Mouse (Mus musculus) adrenal gland, adult 18-20 months (tissue): Measurements from ENCODE around the gene Slfn9. TPM values are rescaled to one million over a fixed set of nuclear protein-coding genes. Genes with fewer than 3 reads are reported as not detected.
A peak's percentile ranks its signal among the peaks of the same experiment; 100 is the strongest.
"Not testable (repeated sequence)": the region's sequence is repeated elsewhere in the genome, so short reads cannot be mapped to it uniquely, and the experiment has no call there.

Experiments used
- DNase-seq, 2 experiments: peaks; one replicate each; pipeline ENCODE4 v3.0.0; 2021 to 2022; ENCODE audit warnings: low spot score in 2 of 2
- long read RNA-seq, 2 experiments: library from polyadenylated mRNA; stranded (forward); transcript quantifications; one replicate each; pipeline ENCODE4 v2.0.0; 2021
- total RNA-seq, 2 experiments: library from RNA; stranded (reverse); gene quantifications; 1 replicate in 1 of 2; 2 replicates in 1 of 2; pipeline ENCODE4 v1.2.3; 2021

Gene Slfn9
- 1 to 10 TPM; 2.8 to 5.2 TPM for total RNA-seq
- long read RNA-seq, experiment 1, partial matches to known transcripts: 0 of 1 reads
- long read RNA-seq, experiment 1, other reads (novel, unspliced or antisense): 1 of 1 reads
- long read RNA-seq, experiment 2, partial matches to known transcripts: 1 of 3 reads
- long read RNA-seq, experiment 2, other reads (novel, unspliced or antisense): 1 of 3 reads

- peak; percentile 54 to 70 for DNase-seq
Observed at GRCm38 (mm10) chr11:82991469-82992166, at the start of gene Slfn9. Slfn9 (minus strand) TSS chr11:82991830.

DNA sequence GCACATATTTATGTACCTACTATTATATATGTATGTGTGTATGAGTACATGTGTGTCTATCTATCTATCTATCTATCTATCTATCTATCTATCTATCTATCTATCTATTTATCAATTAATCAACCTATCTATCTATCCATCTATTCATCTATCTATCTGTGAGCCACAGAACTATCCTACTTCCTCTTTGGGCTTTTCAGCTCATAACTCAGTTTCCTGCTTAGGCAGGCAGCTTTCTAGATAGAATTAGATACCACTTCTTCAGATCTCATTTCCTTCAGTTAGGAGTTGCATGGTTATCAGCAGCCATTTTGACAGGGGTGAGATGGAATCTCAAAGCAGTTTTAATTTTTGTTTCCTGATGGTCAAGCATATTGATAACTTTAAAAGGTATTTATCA lies 49.4 kb upstream of the Slfn9 start:
- DNase-seq: no peak

DNA sequence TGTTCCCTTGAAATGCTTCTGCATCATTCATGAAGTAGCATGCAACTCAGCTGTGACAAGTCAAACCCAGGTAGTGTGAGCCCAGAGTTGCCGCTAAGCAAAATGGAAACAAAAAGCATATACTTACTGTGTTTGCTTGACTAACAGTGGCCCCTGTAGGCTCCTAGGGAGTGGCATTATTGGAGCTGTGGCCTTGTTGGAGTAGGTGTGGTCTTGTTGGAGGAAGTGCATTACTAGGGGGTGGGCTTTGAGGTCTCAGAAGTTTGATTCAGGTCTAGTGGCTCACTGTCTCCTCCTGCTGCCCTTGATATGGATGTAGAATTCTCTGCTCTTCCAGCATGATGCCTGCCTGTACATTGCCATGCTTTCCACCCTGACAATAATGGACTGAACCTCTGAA lies 48.7 kb upstream of the Slfn9 start:
- DNase-seq: no peak

DNA sequence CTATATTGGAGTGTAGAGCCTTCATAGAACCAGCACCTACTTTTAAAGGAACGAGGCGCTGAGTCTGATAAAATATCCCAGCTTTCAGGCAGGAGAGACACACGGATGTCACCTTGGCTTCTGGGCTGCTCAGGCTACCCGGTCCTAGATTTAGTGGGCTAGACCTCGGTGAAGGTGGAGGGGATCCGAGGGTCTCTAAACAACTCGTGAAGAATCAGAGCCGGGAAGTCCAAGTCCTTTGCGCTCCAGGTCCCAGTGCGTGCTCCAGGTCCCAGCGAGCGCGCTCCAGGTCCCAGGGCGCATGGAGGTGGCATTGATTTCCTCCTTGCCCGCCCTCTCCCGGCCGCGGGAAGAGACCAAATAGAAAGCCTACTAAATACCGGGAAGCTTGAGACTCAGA lies 48.2 kb upstream of the Slfn9 start:
- DNase-seq: peak in 1 of 2 experiments; percentile 27

- no peak for DNase-seq
Observed at GRCm38 (mm10) chr11:83039156-83039555, 47.5 kb upstream of the Slfn9 start.

DNA sequence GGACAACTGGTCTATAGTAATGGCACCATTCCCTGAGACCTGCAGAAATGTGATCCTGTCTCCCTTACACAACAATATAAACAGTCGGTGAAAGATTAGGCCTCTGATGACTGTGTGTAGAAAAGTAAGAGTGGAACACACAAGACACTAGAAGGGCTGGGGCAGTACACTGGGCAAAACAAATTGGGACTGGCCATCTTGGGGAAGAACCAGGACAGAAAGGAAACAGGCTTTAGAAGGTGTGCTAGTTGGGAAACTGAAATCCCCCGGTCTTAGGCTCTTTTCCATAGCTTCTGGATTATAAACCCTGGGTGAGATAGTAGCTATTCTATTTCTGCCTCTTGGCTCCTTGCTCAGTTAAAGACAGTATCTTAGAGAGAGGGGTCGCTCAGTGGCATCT lies 47.1 kb upstream of the Slfn9 start:
- not testable (repeated sequence) for DNase-seq

- DNase-seq: peak; percentile 20 to 52
Observed at GRCm38 (mm10) chr11:83020621-83021020, 29.0 kb upstream of the Slfn9 start, which contains the start of gene Slfn8. Slfn8 (minus strand) TSS chr11:83020810.

DNA sequence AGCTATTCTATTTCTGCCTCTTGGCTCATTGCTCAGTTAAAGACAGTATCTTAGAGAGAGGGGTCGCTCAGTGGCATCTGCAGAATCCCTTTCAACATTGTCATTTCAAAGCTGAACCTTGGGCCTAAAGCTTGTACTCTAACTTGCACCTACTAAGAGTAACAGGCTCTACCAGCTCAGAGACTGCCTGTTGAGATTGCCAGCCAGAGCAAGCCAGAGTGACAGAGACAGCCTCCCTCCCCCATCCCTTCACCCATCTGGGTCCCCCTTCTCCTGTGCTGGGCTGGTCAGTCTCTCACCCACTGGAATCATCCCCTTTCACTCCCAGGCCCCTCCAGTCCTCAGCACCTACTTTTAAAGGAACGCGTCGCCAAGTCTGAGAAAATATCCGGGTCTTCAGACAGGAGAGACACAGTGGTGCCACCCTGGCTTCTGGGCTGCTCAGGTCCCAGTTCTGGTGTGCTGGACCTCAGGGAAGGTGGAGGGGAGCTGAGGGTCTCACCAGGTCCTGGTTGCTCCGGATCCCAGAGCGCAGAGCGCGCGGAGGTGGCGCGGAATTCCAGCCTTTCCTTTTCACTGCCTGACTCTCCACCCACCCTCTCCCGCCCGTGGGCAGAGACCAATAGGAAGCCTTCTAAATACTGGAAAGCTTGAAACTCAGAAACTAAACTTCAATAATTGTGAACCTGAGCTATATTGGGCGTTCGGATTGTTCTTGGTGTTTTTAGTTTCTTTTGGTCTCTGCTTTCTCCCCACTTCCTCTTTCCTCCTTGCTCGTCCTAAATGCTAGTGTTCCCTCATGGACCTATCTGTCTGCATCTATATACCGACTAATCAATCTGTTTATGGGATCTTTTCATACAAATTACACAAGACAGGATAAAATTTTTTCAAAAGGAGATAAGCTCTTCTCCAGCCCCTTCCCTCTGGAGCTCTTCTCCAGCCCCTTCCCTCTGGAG lies 28.2 kb upstream of the Slfn9 start:
- DNase-seq: not testable (repeated sequence)

- DNase-seq: no peak
Observed at GRCm38 (mm10) chr11:83016093-83016492, 24.5 kb upstream of the Slfn9 start.

DNA sequence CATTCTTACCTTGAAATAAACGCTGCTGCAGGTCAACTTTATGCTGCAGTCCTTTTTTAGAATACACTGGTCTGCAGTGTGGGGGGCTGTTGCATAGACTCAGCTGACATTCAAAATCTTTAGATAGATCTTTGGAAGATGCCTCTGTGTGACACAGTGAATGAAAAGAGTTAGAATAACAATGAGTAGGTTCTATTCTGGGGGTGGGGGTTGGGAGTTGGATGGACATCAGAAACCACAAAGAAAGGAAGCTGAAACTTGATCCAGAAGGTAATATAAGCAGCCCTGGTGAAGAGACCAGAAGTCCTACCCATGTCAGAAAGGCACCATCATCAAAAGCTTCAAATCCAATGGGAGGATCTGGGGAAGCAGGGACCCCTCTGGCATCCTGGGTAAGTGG lies 21.7 kb upstream of the Slfn9 start:
- no peak for DNase-seq

GRCm38 (mm10) chr11:82990612-82991385 lies 831 bp downstream of the Slfn9 start:
- DNase-seq: peak; percentile 38 to 39

- DNase-seq: no peak
Observed at GRCm38 (mm10) chr11:82989357-82989756, 2.3 kb downstream of the Slfn9 start.

DNA sequence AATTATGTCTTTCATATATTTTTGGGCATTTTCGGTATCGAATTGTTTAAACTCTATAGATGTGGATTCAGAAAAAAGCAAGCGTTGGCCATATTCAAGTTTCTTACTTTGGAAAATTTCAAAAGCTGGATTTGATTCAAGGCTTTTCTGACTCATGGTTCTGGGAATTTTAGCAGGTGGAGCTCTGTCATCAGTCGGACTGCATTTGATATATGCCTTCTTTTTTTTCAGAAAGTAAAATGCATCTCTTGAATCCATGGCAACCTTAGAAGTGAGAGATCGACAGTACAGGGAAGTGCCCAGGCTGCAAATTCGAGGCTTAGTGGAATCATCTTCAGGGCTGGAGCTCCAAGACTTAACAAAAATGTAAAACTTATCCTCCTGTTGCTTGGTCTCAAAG lies 4.0 kb downstream of the Slfn9 start:
- DNase-seq: no peak

DNA sequence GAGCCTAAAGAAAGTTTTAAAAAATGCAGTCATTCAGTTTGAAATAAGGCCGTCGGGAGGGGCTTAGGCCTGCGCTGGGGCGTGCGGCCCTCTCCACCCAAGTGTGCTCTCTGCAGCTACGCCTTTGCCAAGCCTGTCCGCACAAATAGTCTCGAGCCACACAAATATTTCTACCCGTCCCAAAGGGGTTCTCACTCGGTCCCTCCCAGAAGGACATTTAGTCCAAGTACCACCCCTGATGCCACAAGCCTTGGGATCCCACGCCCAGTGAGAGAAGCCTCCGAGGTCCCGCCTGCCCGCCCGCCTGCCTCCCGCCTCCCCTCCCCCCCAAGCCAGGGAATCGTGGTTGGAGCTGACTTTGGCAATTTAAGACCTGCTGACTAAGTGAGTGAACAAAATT lies 8.4 kb downstream of the Slfn9 start:
- no peak for DNase-seq

DNA sequence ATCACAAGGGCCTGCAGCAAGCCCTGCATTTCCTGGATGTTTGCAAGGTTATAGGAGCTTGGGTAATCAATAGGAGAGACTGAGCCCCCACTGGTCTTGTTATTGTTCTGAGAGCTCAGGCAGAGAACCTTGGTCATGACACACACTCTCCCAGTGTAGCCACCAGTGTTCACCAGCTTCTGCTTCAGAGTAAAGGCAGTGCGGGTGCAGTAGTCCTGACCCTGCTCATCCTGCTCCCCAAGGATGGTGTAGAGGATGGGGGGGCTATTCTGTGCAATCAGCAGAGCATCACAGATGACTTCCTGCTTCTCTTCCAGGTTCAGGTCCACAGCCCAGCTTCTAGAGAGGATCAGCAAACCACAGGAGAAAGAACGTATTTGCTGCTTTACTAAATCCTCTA lies 9.2 kb downstream of the Slfn9 start:
- DNase-seq: not testable (repeated sequence)

DNA sequence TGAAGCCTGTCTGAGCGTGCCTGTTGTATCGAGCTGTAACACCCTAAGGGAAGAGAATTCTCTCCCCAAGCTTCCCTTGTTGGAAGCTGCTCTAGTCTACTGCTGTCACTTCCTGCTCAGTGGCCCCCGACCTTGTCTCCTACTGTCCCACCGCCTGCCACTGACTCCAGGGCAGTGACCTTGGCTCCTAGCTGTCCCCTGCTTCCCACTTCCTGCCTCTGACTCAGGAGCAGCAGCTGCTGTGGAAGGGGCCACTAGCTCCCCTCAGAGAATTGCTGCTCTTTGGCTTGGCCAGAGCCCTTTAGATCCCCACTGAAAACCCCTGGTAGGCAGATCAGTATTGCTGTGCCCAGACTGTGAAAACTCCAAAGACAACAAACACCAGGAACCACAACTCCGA lies 17.7 kb downstream of the Slfn9 start:
- peak in 1 of 2 experiments; percentile 17 for DNase-seq

GRCm38 (mm10) chr11:82971590-82971974 lies 20.0 kb downstream of the Slfn9 start:
- DNase-seq: no peak

DNA sequence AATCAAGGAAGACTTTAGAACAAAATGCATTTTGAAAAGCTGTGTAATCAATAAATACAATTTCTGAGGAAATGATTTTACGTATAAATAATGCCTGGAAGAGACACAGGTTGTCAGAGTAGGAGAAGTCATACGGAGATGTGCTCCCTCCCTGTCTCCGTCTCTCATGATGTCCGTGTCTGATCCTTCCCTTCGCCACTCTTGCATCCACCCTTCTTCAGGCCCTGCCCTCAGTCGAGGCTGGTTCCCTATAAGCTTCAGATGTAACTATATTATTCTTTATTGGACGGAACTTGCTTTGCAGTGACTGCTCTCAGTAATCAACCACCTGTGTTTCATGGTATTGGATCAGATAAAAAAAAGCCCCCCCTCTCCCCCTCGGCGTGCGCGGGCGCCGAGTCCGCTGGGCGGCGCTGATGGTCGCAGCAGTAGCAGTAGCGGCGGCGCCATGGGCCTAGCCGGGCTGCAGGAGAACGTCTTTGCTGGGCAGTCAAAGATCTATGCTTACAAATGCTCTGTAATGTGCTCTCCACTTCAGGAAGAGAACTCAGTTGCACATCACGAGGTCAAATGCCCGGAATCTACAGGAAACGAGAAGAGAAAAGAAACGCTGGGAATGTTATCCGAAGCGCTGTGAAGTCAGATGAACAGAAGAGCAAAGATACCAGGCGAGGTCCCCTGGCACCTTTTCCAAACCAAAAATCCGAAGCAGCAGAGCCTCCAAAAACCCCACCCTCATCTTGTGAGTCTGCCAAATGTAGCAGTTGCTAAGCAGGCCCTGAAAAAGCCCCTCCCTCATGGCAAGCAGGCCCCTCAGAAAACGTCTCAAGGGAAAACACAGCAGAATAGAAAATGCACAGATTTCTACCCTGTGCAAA lies 20.7 kb downstream of the Slfn9 start:
- DNase-seq: peak; percentile 42 to 52

- no peak for DNase-seq
Observed at GRCm38 (mm10) chr11:82962215-82962614, 29.4 kb downstream of the Slfn9 start.

DNA sequence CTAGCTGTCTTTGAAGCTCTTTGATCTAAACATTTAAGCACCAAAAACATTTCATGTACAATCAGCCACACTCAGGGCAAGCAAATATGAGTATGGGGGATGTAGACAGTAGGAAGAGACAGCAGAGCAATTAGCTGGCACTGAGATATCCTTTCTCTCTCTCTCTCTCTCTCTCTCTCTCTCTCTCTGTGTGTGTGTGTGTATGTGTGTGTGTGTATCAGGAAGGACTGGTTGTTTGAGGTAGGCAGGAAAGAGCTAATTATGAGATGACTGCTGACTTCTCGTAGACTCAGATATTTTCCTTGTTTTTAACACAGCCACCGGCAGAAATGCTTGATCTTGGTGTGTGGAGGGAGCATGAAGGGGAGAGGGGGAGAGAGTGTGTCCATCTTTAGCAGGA lies 29.9 kb downstream of the Slfn9 start:
- no peak for DNase-seq
